Mouse (Mus musculus) frontal cortex, postnatal 10 days (tissue): ENCODE measurements at regions not wholly inside any gene's neighbourhood (a gene's known extent, or its start where the extent isn't known, plus 50 kb on each side); places are given as distances from the start of the nearest gene placed in this dataset.

ENCODE experiments used
- DNase-seq, 2 experiments: peaks; one replicate each; pipeline ENCODE4 v3.0.0; 2022; ENCODE audit warnings: low spot score in 2 of 2, mixed read lengths in 1 of 2

GRCm38 (mm10) chr2:78804931-78805330 is 63.0 kb upstream of the Ube2e3 start:
- DNase-seq = no peak

- no peak for DNase-seq
Measured at GRCm38 (mm10) chr2:78803543-78803942, 64.4 kb upstream of the Ube2e3 start.

- DNase-seq = no peak
Measured at GRCm38 (mm10) chr2:78795446-78795845, 72.5 kb upstream of the Ube2e3 start.

- no peak for DNase-seq
Measured at GRCm38 (mm10) chr2:78794734-78795133, 73.2 kb upstream of the Ube2e3 start.

- DNase-seq = no peak
Measured at GRCm38 (mm10) chr2:78789124-78789523, 78.8 kb upstream of the Ube2e3 start.

- DNase-seq = no peak
Measured at GRCm38 (mm10) chr2:78788222-78788621, 79.7 kb upstream of the Ube2e3 start.

GRCm38 (mm10) chr2:78779949-78780348 is 88.0 kb upstream of the Ube2e3 start:
- DNase-seq = no peak

GRCm38 (mm10) chr2:78777589-78777988 is 90.3 kb upstream of the Ube2e3 start:
- DNase-seq = no peak

- DNase-seq = no peak
Measured at GRCm38 (mm10) chr2:78754362-78754761, 113.6 kb upstream of the Ube2e3 start.

GRCm38 (mm10) chr2:78753918-78754317 is 114.0 kb upstream of the Ube2e3 start:
- DNase-seq = no peak

GRCm38 (mm10) chr2:78730161-78730560 is 137.8 kb upstream of the Ube2e3 start:
- no peak for DNase-seq

GRCm38 (mm10) chr2:78726060-78726459 is 141.9 kb upstream of the Ube2e3 start:
- no peak for DNase-seq

GRCm38 (mm10) chr2:78724416-78724815 is 143.5 kb upstream of the Ube2e3 start:
- DNase-seq = no peak

- DNase-seq = no peak
Measured at GRCm38 (mm10) chr2:78723423-78723822, 144.5 kb upstream of the Ube2e3 start.

- no peak for DNase-seq
Measured at GRCm38 (mm10) chr2:78722739-78723138, 145.2 kb upstream of the Ube2e3 start.

- no peak for DNase-seq
Measured at GRCm38 (mm10) chr2:78718550-78718949, 149.4 kb upstream of the Ube2e3 start.

GRCm38 (mm10) chr2:78716157-78716798 is 151.6 kb upstream of the Ube2e3 start:
- no peak for DNase-seq

GRCm38 (mm10) chr2:78694851-78695250 is 173.1 kb upstream of the Ube2e3 start:
- no peak for DNase-seq

- DNase-seq = no peak
Measured at GRCm38 (mm10) chr2:78656668-78657067, 211.3 kb upstream of the Ube2e3 start.

GRCm38 (mm10) chr2:78655156-78655855 is 212.6 kb upstream of the Ube2e3 start:
- DNase-seq = peak in 1 of 2 experiments; percentile 9

- no peak for DNase-seq
Measured at GRCm38 (mm10) chr2:78651549-78651948, 216.4 kb upstream of the Ube2e3 start.

- no peak for DNase-seq
Measured at GRCm38 (mm10) chr2:78640361-78640760, 227.6 kb upstream of the Ube2e3 start.

GRCm38 (mm10) chr2:78625264-78625663 is 242.7 kb upstream of the Ube2e3 start:
- no peak for DNase-seq
